Mouse (Mus musculus) neural tube, embryonic 10.5 days (tissue): ENCODE measurements at regions not wholly inside any gene's neighbourhood (a gene's known extent, or its start where the extent isn't known, plus 50 kb on each side); places are given as distances from the start of the nearest gene placed in this dataset.

ENCODE experiments used
- DNase-seq: peaks from one replicate; pipeline ENCODE4 v3.0.0-alpha.2; 2017; ENCODE audit warnings: low spot score; ENCODE audit errors: extremely low spot score

DNA sequence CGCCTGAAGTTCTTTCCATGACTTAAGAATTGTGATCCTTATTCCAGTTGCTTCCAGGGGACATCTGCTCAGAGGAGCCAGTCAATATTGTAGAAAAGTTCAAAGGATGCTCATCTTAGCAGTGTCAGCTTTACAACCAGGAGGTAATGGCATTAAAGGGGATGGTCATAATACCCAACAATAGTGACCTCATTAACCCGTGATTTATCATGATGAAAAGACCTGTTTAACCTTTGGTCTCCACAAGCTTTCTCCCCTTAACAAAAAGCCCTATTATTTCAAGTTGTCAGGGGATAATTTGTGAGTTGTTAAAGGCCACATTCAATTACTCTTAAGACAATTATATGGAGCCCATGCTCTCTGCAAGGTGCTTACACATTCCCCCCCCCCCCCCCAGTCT is 54.3 kb upstream of the Htatip2 start:
- DNase-seq = no peak

DNA sequence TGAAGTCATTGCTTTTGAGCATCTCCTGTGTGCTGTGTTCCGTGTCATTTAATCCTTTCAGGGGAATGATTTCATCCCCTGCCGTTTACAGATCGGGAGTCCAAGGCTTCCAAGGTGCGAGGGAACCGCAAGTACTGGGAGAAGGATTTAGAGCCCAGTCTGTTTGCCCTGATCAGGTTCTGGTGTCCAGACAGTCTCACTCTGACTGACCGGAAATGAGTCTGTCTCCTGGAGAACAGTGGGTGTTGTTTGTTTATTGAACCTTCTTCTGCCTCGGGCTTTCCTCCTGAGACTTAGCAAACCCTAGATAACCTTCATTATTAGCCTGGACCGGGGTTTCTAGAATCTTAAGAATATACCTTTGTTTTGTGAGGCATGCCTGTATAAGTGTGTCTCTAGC is 58.2 kb upstream of the Htatip2 start:
- DNase-seq = no peak

DNA sequence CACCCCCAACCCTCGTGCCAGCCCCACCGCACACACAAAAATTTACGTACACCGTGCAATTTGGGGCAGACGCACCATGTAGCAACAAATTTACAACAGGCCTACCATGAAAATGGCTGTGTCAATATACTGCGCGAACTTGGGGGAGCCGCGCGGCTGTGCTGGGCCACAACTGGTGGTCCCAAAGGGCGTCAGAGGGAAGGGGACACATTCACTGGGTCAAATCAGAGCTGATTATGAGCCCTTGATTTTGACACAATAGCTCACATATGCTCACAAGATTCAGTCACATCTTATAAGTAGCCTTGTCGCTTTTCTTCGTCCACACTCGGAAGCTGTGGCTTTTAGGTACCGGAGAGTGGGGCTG is 58.9 kb upstream of the Htatip2 start:
- no peak for DNase-seq

GRCm38 (mm10) chr7:49699107-49700023 is 59.5 kb upstream of the Htatip2 start:
- no peak for DNase-seq

- DNase-seq = no peak
Measured at GRCm38 (mm10) chr7:49696228-49696627, 59.6 kb upstream of the Dbx1 start.

- no peak for DNase-seq
Measured at GRCm38 (mm10) chr7:49689546-49689945, 52.9 kb upstream of the Dbx1 start.

DNA sequence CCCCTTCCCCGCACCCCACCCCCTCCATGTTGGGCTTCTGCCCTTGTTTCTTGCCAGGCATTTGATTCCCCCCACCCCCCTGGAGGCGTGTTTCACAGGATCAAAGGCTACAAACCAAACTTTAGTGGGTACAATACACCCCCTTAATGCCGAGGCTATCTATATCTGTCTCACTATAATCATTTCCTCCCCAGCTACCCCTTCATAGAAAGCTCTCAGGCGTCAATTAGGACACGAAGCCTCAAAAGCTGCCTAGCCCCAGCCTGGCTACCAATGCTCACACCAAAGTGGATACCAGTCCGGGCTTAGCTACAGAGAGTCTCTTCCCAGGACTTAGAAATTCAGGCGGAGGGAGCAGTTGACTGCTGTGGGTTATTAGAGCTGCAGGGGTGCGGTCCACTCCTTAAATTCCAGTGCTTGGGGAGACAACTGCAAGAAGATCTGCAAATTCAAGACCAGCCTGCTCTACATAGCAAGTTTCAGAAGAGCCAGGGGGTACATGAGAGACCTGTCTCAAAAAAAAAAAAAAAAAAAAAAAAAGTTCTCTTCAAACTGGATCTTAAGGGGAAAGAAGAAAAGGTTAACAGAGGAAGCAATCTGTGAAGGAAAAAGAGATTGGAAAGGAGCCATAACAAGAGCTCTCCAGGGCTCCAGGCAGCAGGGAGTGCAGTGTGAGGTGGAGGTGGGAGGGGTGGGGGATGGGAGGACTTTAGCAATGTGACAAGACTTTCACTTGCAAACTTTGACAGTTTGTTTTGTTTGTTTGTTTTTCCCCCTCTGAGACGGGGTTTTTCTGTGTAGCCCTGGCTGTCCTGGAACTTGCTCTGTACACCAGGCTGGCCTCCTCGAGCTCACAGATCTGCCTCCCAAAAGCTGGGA is 52.1 kb upstream of the Dbx1 start:
- DNase-seq = no peak

GRCm38 (mm10) chr7:49687658-49688376 is 51.2 kb upstream of the Dbx1 start:
- DNase-seq = no peak

DNA sequence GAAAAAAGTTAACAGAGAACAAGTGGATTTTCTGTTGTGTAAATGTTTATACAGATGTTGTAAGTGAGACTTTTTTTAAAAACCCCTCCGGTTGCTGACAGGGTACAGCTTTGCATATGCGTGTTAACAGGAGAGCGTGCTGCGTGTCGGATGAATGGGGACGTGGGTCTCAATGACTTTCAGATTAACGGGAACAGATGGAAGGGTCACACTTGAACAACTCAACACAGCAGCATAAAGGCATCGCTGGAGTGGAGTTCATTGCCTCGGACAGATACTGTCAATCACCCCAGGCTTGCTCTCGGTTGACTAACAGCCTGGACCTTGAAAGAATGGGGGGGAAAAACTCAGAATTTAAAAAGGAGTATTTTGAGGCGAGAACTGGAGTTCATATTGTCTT is 50.3 kb upstream of the Dbx1 start:
- peak; percentile 50 for DNase-seq
